Mouse (Mus musculus): Measurements from ENCODE around the gene Myl6b. TPM values are rescaled to one million over a fixed set of nuclear protein-coding genes. Genes with fewer than 3 reads are reported as not detected.

Gene Myl6b
- total and polyA plus RNA-seq, 3 experiments, result 0.39 to 3.9 (median 2.5) TPM

DNA sequence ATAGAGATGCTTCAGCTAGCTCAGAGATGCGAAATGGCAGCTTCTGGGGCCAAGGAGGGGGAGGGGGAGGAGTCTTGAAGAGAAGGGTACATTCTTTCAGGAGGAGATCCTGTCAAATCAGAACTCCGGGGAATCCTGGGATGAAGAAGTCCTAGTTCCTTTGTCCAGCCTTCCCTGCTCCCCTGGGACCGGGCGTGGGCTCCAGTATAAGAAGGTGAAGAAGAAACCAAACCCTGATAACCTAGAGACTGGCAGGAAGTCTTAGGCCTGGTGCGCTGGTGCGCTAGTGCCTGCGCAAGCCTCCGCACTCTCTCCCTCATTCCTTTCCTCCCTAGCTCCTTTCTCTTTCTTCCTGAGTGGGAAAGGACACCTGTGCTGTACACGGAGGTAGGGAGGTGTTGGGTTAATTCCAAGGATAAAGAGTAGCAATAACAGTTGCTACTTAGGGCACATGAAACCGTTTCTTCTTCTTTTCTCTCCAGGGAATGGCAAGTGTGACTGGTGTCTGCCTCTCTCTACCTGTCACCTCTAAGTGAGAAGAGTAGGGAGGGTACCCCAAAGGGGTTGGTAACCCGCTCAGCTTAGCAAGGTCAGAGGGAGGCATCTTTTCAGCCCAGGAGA, 25.7 kb upstream of the Myl6b start:
- TF ChIP-seq BHLHE40 (IDR thresholded peaks at IDR 0.05; ENCODE audit: low read depth, low read length), result 0 out of 2 replicates have a peak, but pooled peaks have one; percentile 7
- TF ChIP-seq UBTF (IDR thresholded peaks at IDR 0.05; ENCODE audit: low read depth, low read length), result no peak
- in situ Hi-C loops (cut with MboI; ENCODE audit: low pct_ligation_motif_present, low pct_unique_long_range_greater_than_20kb, low sequenced_read_pairs) (no loop called here), dilution Hi-C loops (cut with MboI; ENCODE audit: extremely low pct_ligation_motif_present, extremely low pct_unique_long_range_greater_than_20kb, low sequenced_read_pairs) (no loop called here)
- peaks cover 0 to 21% of the 10 kb centered on the region in 2 experiments; a peak in 2 of 4 replicates for H3K4me1 ChIP-seq (ENCODE audit: control insufficient read depth in 1 of 2, insufficient read depth in 2 of 2)
- peak overlapping the region; percentile 51; the same call in 1 of the 2 replicates for H3K27ac ChIP-seq (ENCODE audit: insufficient read depth, low read depth)
- H3K9ac ChIP-seq (ENCODE audit: insufficient read depth, low read depth), result peak overlapping the region; percentile 71
- no peaks in the 10 kb centered on the region for H3K9me3 ChIP-seq (replicated peaks; ENCODE audit: low read length)
- H3K79me2 ChIP-seq (replicated peaks; ENCODE audit: control insufficient read depth, extremely low read depth, insufficient read depth, poor library complexity, severe bottlenecking), result no peaks in the 10 kb centered on the region
- no peaks in the 10 kb centered on the region for H3K27me3 ChIP-seq (replicated peaks)
- H3K4me2 ChIP-seq (ENCODE audit: insufficient read depth, low read depth, poor library complexity, severe bottlenecking), result peak overlapping the region; percentile 29
- no peak for DNase-seq (ENCODE audit: extremely low read depth)
- H3K36me3 ChIP-seq (replicated peaks in 1 of 2; ENCODE audit: control insufficient read depth in 1 of 2, insufficient read depth in 1 of 2, low read length in 1 of 2), result peaks cover 31 to 38% of the 10 kb centered on the region in 2 experiments
- peak overlapping the region; percentile 86 to 92 (median 86) for H3K4me3 ChIP-seq (replicated peaks in 1 of 3; ENCODE audit: low read depth in 2 of 3, low read length in 2 of 3, poor library complexity in 1 of 3)

DNA sequence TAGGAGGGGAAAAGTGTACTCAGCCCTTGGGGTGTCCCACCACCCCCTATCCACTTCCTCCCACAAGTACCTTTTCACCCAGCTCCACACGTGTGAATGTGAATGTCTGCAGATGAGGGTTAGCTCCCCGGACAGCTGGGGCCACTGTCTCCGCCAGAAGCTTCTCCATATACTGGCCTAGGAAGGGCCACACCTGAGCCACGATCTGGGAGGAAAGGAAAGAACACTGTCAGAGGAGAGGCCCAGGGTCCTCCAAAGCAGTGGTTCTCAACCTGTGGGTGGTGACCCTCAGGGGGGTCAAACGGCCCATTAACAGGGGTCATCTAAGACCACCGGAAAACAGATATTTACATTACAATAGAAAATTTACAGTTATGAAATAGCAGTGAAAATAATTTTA, 23.9 kb upstream of the Myl6b start:
- Histone ChIP-seq H3K4me1 (ENCODE audit: control insufficient read depth in 1 of 2, insufficient read depth in 2 of 2) (peaks cover 0 to 14% of the 10 kb centered on the region in 2 experiments; a peak in 2 of 4 replicates), H3K36me3 (replicated peaks in 1 of 2; ENCODE audit: control insufficient read depth in 1 of 2, insufficient read depth in 1 of 2, low read length in 1 of 2) (peaks cover 45 to 52% of the 10 kb centered on the region in 2 experiments), H3K27me3 (replicated peaks) (no peaks in the 10 kb centered on the region), H3K27ac (ENCODE audit: insufficient read depth, low read depth) (no peak overlapping the region), H3K79me2 (replicated peaks; ENCODE audit: control insufficient read depth, extremely low read depth, insufficient read depth, poor library complexity, severe bottlenecking) (no peaks in the 10 kb centered on the region), H3K4me3 (replicated peaks in 1 of 3; ENCODE audit: low read depth in 2 of 3, low read length in 2 of 3, poor library complexity in 1 of 3) (no peak overlapping the region), H3K9me3 (replicated peaks; ENCODE audit: low read length) (no peaks in the 10 kb centered on the region), H3K4me2 (ENCODE audit: insufficient read depth, low read depth, poor library complexity, severe bottlenecking) (no peak overlapping the region), H3K9ac (ENCODE audit: insufficient read depth, low read depth) (no peak overlapping the region)
- in situ Hi-C loops (cut with MboI; ENCODE audit: low pct_ligation_motif_present, low pct_unique_long_range_greater_than_20kb, low sequenced_read_pairs) (no loop called here), dilution Hi-C loops (cut with MboI; ENCODE audit: extremely low pct_ligation_motif_present, extremely low pct_unique_long_range_greater_than_20kb, low sequenced_read_pairs) (no loop called here)
- no peak for TF ChIP-seq TBP (conservative IDR thresholded peaks at IDR 0.05; ENCODE audit: low read depth, low read length)
- TF ChIP-seq RAD21 (IDR thresholded peaks at IDR 0.05; ENCODE audit: low read depth, low read length), result no peak
- TF ChIP-seq IRF4 (IDR thresholded peaks at IDR 0.05; ENCODE audit: low read depth, low read length), result no peak
- TF ChIP-seq POLR2AphosphoS2 (IDR thresholded peaks at IDR 0.05; ENCODE audit: low read depth, low read length), result no peak
- TF ChIP-seq SIN3A (IDR thresholded peaks at IDR 0.05; ENCODE audit: low read length), result no peak
- TF ChIP-seq JUN (IDR thresholded peaks at IDR 0.05; ENCODE audit: insufficient read depth, low read depth, low read length), result no peak
- no peak for TF ChIP-seq UBTF (IDR thresholded peaks at IDR 0.05; ENCODE audit: low read depth, low read length)
- TF ChIP-seq ETS1 (conservative IDR thresholded peaks at IDR 0.05; ENCODE audit: low read depth, low read length), result no peak
- no peak for TF ChIP-seq USF1 (IDR thresholded peaks at IDR 0.05; ENCODE audit: low read depth, low read length)
- TF ChIP-seq PAX5 (IDR thresholded peaks at IDR 0.05; ENCODE audit: low read length), result no peak
- TF ChIP-seq HCFC1 (IDR thresholded peaks at IDR 0.05; ENCODE audit: low read depth, low read length), result no peak
- no peak for TF ChIP-seq MXI1 (IDR thresholded peaks at IDR 0.05; ENCODE audit: low read depth, low read length)
- no peak for TF ChIP-seq NELFE (IDR thresholded peaks at IDR 0.05; ENCODE audit: low read depth, low read length)
- TF ChIP-seq MYC (IDR thresholded peaks at IDR 0.05; ENCODE audit: low read depth, low read length), result no peak
- no peak for TF ChIP-seq ZMIZ1 (IDR thresholded peaks at IDR 0.05; ENCODE audit: low read depth, low read length)
- TF ChIP-seq GABPA (IDR thresholded peaks at IDR 0.05; ENCODE audit: insufficient replicate concordance, low read depth, low read length), result no peak
- TF ChIP-seq NRF1 (IDR thresholded peaks at IDR 0.05; ENCODE audit: low read depth, low read length), result no peak
- TF ChIP-seq CTCF (conservative IDR thresholded peaks at IDR 0.05 in 1 of 2, IDR thresholded peaks at IDR 0.05 in 1 of 2; ENCODE audit: low read depth in 2 of 2, low read length in 2 of 2), result no peak
- no peak for TF ChIP-seq USF2 (conservative IDR thresholded peaks at IDR 0.05; ENCODE audit: low read depth, low read length)
- DNase-seq (ENCODE audit: extremely low read depth), result no peak

Measured in CH12.LX (cell line).